Mouse (Mus musculus) left cerebral cortex, adult 8-10 months (tissue): ENCODE data around the gene Nkx2-4. TPM values are rescaled to one million over a fixed set of nuclear protein-coding genes. Genes with fewer than 3 reads are reported as not detected.

Experiments used
- total RNA-seq, 4 experiments: library from RNA; stranded (reverse); gene quantifications; 2 replicates each; pipeline ENCODE4 v1.2.4; 2022

Nkx2-4 gene
- total RNA-seq, 4 experiments from 2014 or later: not detected

Other genes with a start within 250 kb of the Nkx2-4 start
- 10 to 100 TPM; 24.2 to 26.9 (median 25.5) TPM for gene Kiz, start 229.6 kb downstream of the Nkx2-4 start, total RNA-seq
- gene Xrn2, start 72.4 kb downstream of the Nkx2-4 start, total RNA-seq: 10 to 100 TPM; 43.1 to 51.0 (median 47.2) TPM
- 1 to 10 TPM; 5.6 to 7.0 (median 6.3) TPM for gene Nkx2-2, start 108.8 kb upstream of the Nkx2-4 start, total RNA-seq